In genomic region chr6:94011947-94012346, GRCm38 (mm10) we compare ENCODE assay signal across 16 mouse cellular contexts.
DNase-seq lines count a peak whose midpoint lies in the region; ATAC-seq and TF ChIP-seq lines count a peak whose summit lies in the region.
"Had no signal": no experiment of that assay in that cellular context is flagged by ENCODE, and none has a peak within 500 bp of the region (broad histone marks: within the 10 kb centered on the region; RNA-seq: fewer than 3 reads in every experiment).

No protein-coding gene starts in this region.

- H3K4me1 ChIP-seq in liver, adult 2 months (ENCODE audit: control insufficient read depth, insufficient read depth, low read length), result no peaks in the 10 kb centered on the region; the same call in 1 of the 2 replicates
- no peaks in the 10 kb centered on the region for H3K4me1 ChIP-seq in liver, embryonic 11.5 days (replicated peaks; ENCODE audit: control insufficient read depth, insufficient read depth, low read length)
- H3K4me1 ChIP-seq in embryonic facial prominence, embryonic 11.5 days (ENCODE audit: control insufficient read depth, insufficient read depth, low read length), result no peaks in the 10 kb centered on the region
- H3K4me1 ChIP-seq in kidney, embryonic 15.5 days, result peaks cover 26% of the 10 kb centered on the region
- H3K4me1 ChIP-seq in limb, embryonic 15.5 days, result peaks cover 11% of the 10 kb centered on the region
- H3K4me1 ChIP-seq in heart, embryonic 10.5 days, result peaks cover 9% of the 10 kb centered on the region; the same call in 1 of the 2 replicates
- H3K4me1 ChIP-seq: liver, embryonic 15.5 days; stomach, embryonic 15.5 days had no signal

- peaks cover 4% of the 10 kb centered on the region; the same call in 1 of the 2 replicates for H3K79me2 ChIP-seq in liver, adult 2 months (ENCODE audit: control insufficient read depth, insufficient read depth, low read length)

- H3K9me3 ChIP-seq in liver, embryonic 11.5 days (ENCODE audit: control insufficient read depth, low read length), result no peaks in the 10 kb centered on the region
- no peaks in the 10 kb centered on the region for H3K9me3 ChIP-seq in embryonic facial prominence, embryonic 11.5 days (replicated peaks; ENCODE audit: control insufficient read depth, low read length)
- H3K9me3 ChIP-seq in kidney, embryonic 15.5 days (replicated peaks), result no peaks in the 10 kb centered on the region
- no peaks in the 10 kb centered on the region for H3K9me3 ChIP-seq in limb, embryonic 15.5 days
- H3K9me3 ChIP-seq in heart, embryonic 10.5 days, result no peaks in the 10 kb centered on the region
- H3K9me3 ChIP-seq: forebrain, embryonic 13.5 days; liver, embryonic 15.5 days; neural tube, embryonic 15.5 days; stomach, embryonic 15.5 days had no signal

- WGBS in liver, adult 2 months, result 62% methylated on average over 5 of the region's 5 CpGs
- 73% methylated on average over 5 of the region's 5 CpGs for WGBS in liver, embryonic 11.5 days
- WGBS in embryonic facial prominence, embryonic 11.5 days, result 26% methylated on average over 5 of the region's 5 CpGs
- 19% methylated on average over 5 of the region's 5 CpGs for WGBS in kidney, embryonic 15.5 days
- WGBS in limb, embryonic 15.5 days, result 31% methylated on average over 5 of the region's 5 CpGs
- 62% methylated on average over 5 of the region's 5 CpGs for WGBS in heart, embryonic 10.5 days

- H3K27me3 ChIP-seq in liver, adult 2 months (ENCODE audit: control insufficient read depth, insufficient read depth, low read length), result no peaks in the 10 kb centered on the region
- no peaks in the 10 kb centered on the region for H3K27me3 ChIP-seq in liver, embryonic 11.5 days (replicated peaks; ENCODE audit: control insufficient read depth, insufficient read depth, low read length)
- H3K27me3 ChIP-seq in embryonic facial prominence, embryonic 11.5 days (ENCODE audit: control insufficient read depth, insufficient read depth, low read length), result no peaks in the 10 kb centered on the region
- no peaks in the 10 kb centered on the region for H3K27me3 ChIP-seq in kidney, embryonic 15.5 days
- no peaks in the 10 kb centered on the region for H3K27me3 ChIP-seq in limb, embryonic 15.5 days
- H3K27me3 ChIP-seq in heart, embryonic 10.5 days (ENCODE audit: insufficient read depth, poor library complexity, severe bottlenecking), result no peaks in the 10 kb centered on the region
- H3K27me3 ChIP-seq: forebrain, embryonic 13.5 days; liver, embryonic 15.5 days; neural tube, embryonic 15.5 days; stomach, embryonic 15.5 days had no signal

- no peaks in the 10 kb centered on the region for H3K36me3 ChIP-seq in liver, adult 2 months (ENCODE audit: control insufficient read depth, insufficient read depth, low read length)
- H3K36me3 ChIP-seq in liver, embryonic 11.5 days (ENCODE audit: control insufficient read depth, insufficient read depth, low read length), result no peaks in the 10 kb centered on the region
- no peaks in the 10 kb centered on the region for H3K36me3 ChIP-seq in embryonic facial prominence, embryonic 11.5 days (replicated peaks; ENCODE audit: control insufficient read depth, insufficient read depth, low read depth, low read length)
- H3K36me3 ChIP-seq in kidney, embryonic 15.5 days, result no peaks in the 10 kb centered on the region
- H3K36me3 ChIP-seq in limb, embryonic 15.5 days, result no peaks in the 10 kb centered on the region
- H3K36me3 ChIP-seq in heart, embryonic 10.5 days, result no peaks in the 10 kb centered on the region
- H3K36me3 ChIP-seq: liver, embryonic 15.5 days; neural tube, embryonic 15.5 days; stomach, embryonic 15.5 days had no signal

- no peak for TF ChIP-seq POLR2A in liver, adult 2 months (IDR thresholded peaks at IDR 0.05; ENCODE audit: extremely low read depth, insufficient read depth, low read length)

- H3K4me3 ChIP-seq in liver, adult 2 months (ENCODE audit: insufficient read depth, low read depth, low read length), result no peak overlapping the region
- no peak overlapping the region for H3K4me3 ChIP-seq in liver, embryonic 11.5 days (ENCODE audit: low read depth, low read length)
- H3K4me3 ChIP-seq in embryonic facial prominence, embryonic 11.5 days (ENCODE audit: low read depth, low read length), result no peak overlapping the region
- no peak overlapping the region for H3K4me3 ChIP-seq in kidney, embryonic 15.5 days (replicated peaks)
- H3K4me3 ChIP-seq in limb, embryonic 15.5 days, result no peak overlapping the region
- no peak overlapping the region for H3K4me3 ChIP-seq in heart, embryonic 10.5 days
- H3K4me3 ChIP-seq: forebrain, embryonic 13.5 days; liver, embryonic 15.5 days; neural tube, embryonic 15.5 days; stomach, embryonic 15.5 days had no signal

- no peak overlapping the region for H3K4me2 ChIP-seq in liver, embryonic 11.5 days
- no peak overlapping the region for H3K4me2 ChIP-seq in embryonic facial prominence, embryonic 11.5 days (ENCODE audit: low read depth, low read length)
- no peak overlapping the region for H3K4me2 ChIP-seq in kidney, embryonic 15.5 days
- no peak overlapping the region for H3K4me2 ChIP-seq in limb, embryonic 15.5 days
- H3K4me2 ChIP-seq: forebrain, embryonic 13.5 days; liver, embryonic 15.5 days; neural tube, embryonic 15.5 days; stomach, embryonic 15.5 days had no signal

- no peak overlapping the region for H3K9ac ChIP-seq in liver, adult 2 months (ENCODE audit: low read depth, low read length)
- no peak overlapping the region for H3K9ac ChIP-seq in liver, embryonic 11.5 days (ENCODE audit: low read depth, low read length)
- no peak overlapping the region for H3K9ac ChIP-seq in embryonic facial prominence, embryonic 11.5 days (replicated peaks; ENCODE audit: low read length)
- H3K9ac ChIP-seq in kidney, embryonic 15.5 days, result no peak overlapping the region
- H3K9ac ChIP-seq in limb, embryonic 15.5 days, result no peak overlapping the region
- H3K9ac ChIP-seq: forebrain, embryonic 13.5 days; liver, embryonic 15.5 days; neural tube, embryonic 15.5 days; stomach, embryonic 15.5 days had no signal

- DNase-seq in liver, adult 2 months (ENCODE audit: extremely low read depth, low read depth, low spot score), result peak; percentile 19
- DNase-seq in liver, embryonic 11.5 days (ENCODE audit: low spot score), result no peak
- peak; percentile 67 for DNase-seq in embryonic facial prominence, embryonic 11.5 days (ENCODE audit: low spot score)
- DNase-seq in heart, postnatal 4 days, result no peak
- DNase-seq in heart, embryonic 10.5 days (ENCODE audit: low spot score), result no peak
- DNase-seq in layer of hippocampus, adult 11-12 months (ENCODE audit: low spot score), result no peak
- DNase-seq: B cell, adult 2 months; gastrocnemius, postnatal 36 days; layer of hippocampus, adult 9-11 months had no signal

- H3K27ac ChIP-seq in liver, adult 2 months (replicated peaks; ENCODE audit: insufficient read depth, low read depth, low read length), result no peak overlapping the region
- no peak overlapping the region for H3K27ac ChIP-seq in liver, embryonic 11.5 days (ENCODE audit: low read depth, low read length)
- no peak overlapping the region for H3K27ac ChIP-seq in embryonic facial prominence, embryonic 11.5 days (replicated peaks; ENCODE audit: low read depth, low read length)
- peak overlapping the region; percentile 72 for H3K27ac ChIP-seq in kidney, embryonic 15.5 days
- 0 out of 2 replicates have a peak overlapping the region, but pooled peaks have one; percentile 8 for H3K27ac ChIP-seq in limb, embryonic 15.5 days
- no peak overlapping the region for H3K27ac ChIP-seq in heart, embryonic 10.5 days
- H3K27ac ChIP-seq: forebrain, embryonic 13.5 days; liver, embryonic 15.5 days; neural tube, embryonic 15.5 days; stomach, embryonic 15.5 days had no signal

- no peak for ATAC-seq in liver, embryonic 11.5 days (replicated peaks; ENCODE audit: low FRiP score)
- ATAC-seq in embryonic facial prominence, embryonic 11.5 days (replicated peaks; ENCODE audit: insufficient number of reproducible peaks, low FRiP score, low TSS enrichment, low read depth), result peak; percentile 70
- peak; percentile 70; the same call in 1 of the 2 replicates for ATAC-seq in kidney, embryonic 15.5 days (replicated peaks; ENCODE audit: low FRiP score)
- peak; percentile 61; the same call in 1 of the 2 replicates for ATAC-seq in limb, embryonic 15.5 days (ENCODE audit: insufficient number of reproducible peaks, low FRiP score, low TSS enrichment, low read depth)
- ATAC-seq: forebrain, embryonic 13.5 days; midbrain, embryonic 16.5 days had no signal

- TF ChIP-seq CTCF in liver, adult 2 months (IDR thresholded peaks at IDR 0.05; ENCODE audit: low read depth, low read length), result no peak

Comparison
In these comparisons a context has a peak if more than half of its experiments do, and no peak if none do; other contexts are left out.
1. DNase-seq: peak in liver, adult 2 months (single experiment) and embryonic facial prominence, embryonic 11.5 days (single experiment); none in liver, embryonic 11.5 days (single experiment), heart, postnatal 4 days (single experiment), heart, embryonic 10.5 days (single experiment) and layer of hippocampus, adult 11-12 months (single experiment).
2. H3K27ac ChIP-seq: peak in kidney, embryonic 15.5 days (single experiment) and limb, embryonic 15.5 days (single experiment); none in liver, adult 2 months (single experiment), liver, embryonic 11.5 days (single experiment), embryonic facial prominence, embryonic 11.5 days (single experiment) and heart, embryonic 10.5 days (single experiment).